Mouse (Mus musculus): ENCODE data around the gene Cd300a.

DNA sequence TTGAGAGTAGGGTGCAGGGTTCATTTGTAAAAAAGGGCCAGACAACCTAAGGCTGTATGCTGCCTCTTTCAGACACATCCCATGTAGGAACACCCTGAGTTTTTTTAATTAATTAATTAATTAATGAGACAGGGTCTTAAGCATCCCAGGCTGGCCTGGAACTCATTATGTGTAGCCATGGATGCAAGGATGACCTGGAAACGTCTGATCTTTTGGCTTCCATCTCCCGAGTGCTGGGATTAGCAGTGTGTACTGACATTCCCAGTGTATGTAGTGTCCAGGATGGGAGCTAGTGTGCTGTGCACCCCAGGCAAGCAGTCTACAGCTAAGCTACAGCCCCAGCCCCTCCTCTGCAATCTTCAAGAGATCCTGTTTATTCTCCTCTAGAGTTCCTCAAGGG is 13.2 kb upstream of the Cd300a start:
- TF ChIP-seq TAL1 (IDR thresholded peaks at IDR 0.05; ENCODE audit: low read length) (no peak), GATA1 (IDR thresholded peaks at IDR 0.05; ENCODE audit: low read length) (no peak)

Measured in erythroblast, embryonic 14.5 days (primary cell).